Mouse (Mus musculus): ENCODE results near the gene Apod.

Apod gene

GRCm38 (mm10) chr16:31281981-31282380, 32.6 kb downstream of the Apod start:
- DNase-seq (ENCODE audit: low read depth, low spot score), result no peak

- no peak for DNase-seq (ENCODE audit: low read depth, low spot score)
These were observed 34.4 kb downstream of the Apod start for GRCm38 (mm10) chr16:31280176-31280575.

GRCm38 (mm10) chr16:31278581-31278980, 36.0 kb downstream of the Apod start:
- DNase-seq (ENCODE audit: low read depth, low spot score), result no peak

- no peak for DNase-seq (ENCODE audit: low read depth, low spot score)
These were observed 36.5 kb downstream of the Apod start for GRCm38 (mm10) chr16:31278081-31278480.

GRCm38 (mm10) chr16:31276962-31277361, 37.6 kb downstream of the Apod start:
- DNase-seq (ENCODE audit: low read depth, low spot score), result no peak

- no peak for DNase-seq (ENCODE audit: low read depth, low spot score)
These were observed 38.1 kb downstream of the Apod start for GRCm38 (mm10) chr16:31276539-31276938.

GRCm38 (mm10) chr16:31274674-31275460, 39.7 kb downstream of the Apod start, which contains the start of gene Ppp1r2:
Ppp1r2 (minus strand) TSS chr16:31275277.
- DNase-seq (ENCODE audit: low read depth, low spot score), result peak; percentile 88

- no peak for DNase-seq (ENCODE audit: low read depth, low spot score)
These were observed 40.5 kb downstream of the Apod start for GRCm38 (mm10) chr16:31274084-31274483.

GRCm38 (mm10) chr16:31266692-31267091, 47.9 kb downstream of the Apod start:
- DNase-seq (ENCODE audit: low read depth, low spot score), result no peak

- DNase-seq (ENCODE audit: low read depth, low spot score), result peak; percentile 78
These were observed 58.5 kb downstream of the Apod start for GRCm38 (mm10) chr16:31256151-31256550.

- no peak for DNase-seq (ENCODE audit: low read depth, low spot score)
These were observed 58.9 kb downstream of the Apod start for GRCm38 (mm10) chr16:31255685-31256084.

- DNase-seq (ENCODE audit: low read depth, low spot score), result no peak
These were observed 65.2 kb downstream of the Apod start for GRCm38 (mm10) chr16:31249401-31249800.

GRCm38 (mm10) chr16:31248717-31249116, 65.9 kb downstream of the Apod start:
- DNase-seq (ENCODE audit: low read depth, low spot score), result no peak

- DNase-seq (ENCODE audit: low read depth, low spot score), result no peak
These were observed 67.2 kb downstream of the Apod start for GRCm38 (mm10) chr16:31247442-31247841.

Data from R1 (cell line).